Mouse (Mus musculus): ENCODE results near the gene Cep83. TPM values are rescaled to one million over a fixed set of nuclear protein-coding genes. Genes with fewer than 3 reads are reported as not detected.

Cep83 gene
- 17.0 and 18.1 TPM in 2 replicates for polyA plus RNA-seq (2015; fragmentation: Nextera tagmentation; extraction: Ambion mirVana)

DNA sequence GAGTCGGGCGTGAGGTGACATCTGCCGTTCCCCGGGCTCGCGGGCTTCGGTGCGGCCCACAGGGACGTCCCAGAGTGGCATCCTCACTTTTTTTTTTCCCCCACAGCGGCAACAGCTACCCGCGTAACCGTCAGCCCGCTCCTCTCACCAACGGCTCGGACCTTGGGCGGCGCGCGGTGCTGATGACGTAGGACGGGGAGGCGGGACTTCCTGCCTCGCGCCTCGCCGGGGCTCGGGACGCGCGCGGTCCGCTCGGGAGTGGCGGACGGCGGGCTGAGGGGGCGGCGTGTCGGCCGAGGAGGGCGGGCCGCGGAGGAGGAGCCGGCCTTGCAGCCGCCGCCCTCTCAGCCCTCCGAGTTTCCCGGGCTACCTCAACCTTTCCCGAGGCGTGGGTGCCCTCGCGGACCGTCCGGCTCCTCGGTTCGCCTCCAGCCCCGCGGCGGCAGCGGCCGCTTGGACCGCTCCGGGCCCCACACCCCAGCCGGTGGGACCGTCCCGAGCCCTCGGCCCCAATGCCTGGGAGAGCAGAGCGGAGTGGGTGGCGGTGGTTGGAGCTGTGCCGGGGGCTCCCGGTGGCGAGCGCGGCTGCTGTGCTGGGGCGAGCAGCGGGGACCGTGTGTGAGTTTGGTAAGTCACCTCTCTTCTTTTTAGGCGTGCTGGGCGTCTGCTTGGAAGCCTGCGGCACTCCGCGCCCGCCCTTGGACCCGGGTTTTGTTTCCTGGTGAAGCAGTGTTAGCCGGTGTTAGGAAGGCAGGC lies at the start of gene Cep83:
Gene Cep83 (plus strand): TSS at position 235 of the 756 bp plus-strand sequence.
- Histone ChIP-seq H3K27ac (peak within 1 kb of the TSS; percentile 93), H3K27me3 (replicated peaks) (no peaks in the 10 kb centered on the region), H3K4me3 (peak within 1 kb of the TSS; percentile 92), H3K9ac (peak within 1 kb of the TSS; percentile 87), H3K36me3 (replicated peaks) (no peaks in the 10 kb centered on the region), H3K9me3 (no peaks in the 10 kb centered on the region), H3K4me2 (peak within 1 kb of the TSS; percentile 76), H3K4me1 (peaks cover 19% of the 10 kb centered on the region)
- peak; percentile 99 for ATAC-seq (replicated peaks)
- WGBS: 0% methylated on average over 85 of the region's 86 CpGs

- H3K4me1 ChIP-seq: no peaks in the 10 kb centered on the region
- no peak overlapping the region for H3K4me2 ChIP-seq
- H3K9me3 ChIP-seq: no peaks in the 10 kb centered on the region
- 79% methylated on average over 5 of the region's 5 CpGs for WGBS
- ATAC-seq (replicated peaks): no peak
- no peak overlapping the region for H3K4me3 ChIP-seq
- no peaks in the 10 kb centered on the region for H3K27me3 ChIP-seq (replicated peaks)
- no peak overlapping the region for H3K9ac ChIP-seq
- no peak overlapping the region for H3K27ac ChIP-seq
- H3K36me3 ChIP-seq (replicated peaks): no peaks in the 10 kb centered on the region
Observed at GRCm38 (mm10) chr10:94639281-94639680, 49.2 kb upstream of the Cep83 start.

- H3K9ac ChIP-seq: no peak overlapping the region
- H3K27ac ChIP-seq: no peak overlapping the region
- ATAC-seq (replicated peaks): no peak
- H3K4me1 ChIP-seq: no peaks in the 10 kb centered on the region
- H3K27me3 ChIP-seq (replicated peaks): no peaks in the 10 kb centered on the region
- no peaks in the 10 kb centered on the region for H3K9me3 ChIP-seq
- H3K4me3 ChIP-seq: no peak overlapping the region
- H3K36me3 ChIP-seq (replicated peaks): no peaks in the 10 kb centered on the region
- 86% methylated on average over 5 of the region's 5 CpGs for WGBS
- no peak overlapping the region for H3K4me2 ChIP-seq
Observed at GRCm38 (mm10) chr10:94640067-94640466, 48.4 kb upstream of the Cep83 start.

GRCm38 (mm10) chr10:94664036-94664435 lies 24.4 kb upstream of the Cep83 start:
- Histone ChIP-seq H3K4me3 (no peak overlapping the region), H3K27ac (no peak overlapping the region), H3K9ac (no peak overlapping the region), H3K27me3 (replicated peaks) (no peaks in the 10 kb centered on the region), H3K36me3 (replicated peaks) (no peaks in the 10 kb centered on the region), H3K4me2 (no peak overlapping the region), H3K9me3 (no peaks in the 10 kb centered on the region), H3K4me1 (no peaks in the 10 kb centered on the region)
- WGBS: 80% methylated on average over 3 of the region's 3 CpGs
- no peak for ATAC-seq (replicated peaks)

- Histone ChIP-seq H3K4me1 (no peaks in the 10 kb centered on the region), H3K27ac (no peak overlapping the region), H3K36me3 (replicated peaks) (no peaks in the 10 kb centered on the region), H3K4me3 (no peak overlapping the region), H3K4me2 (no peak overlapping the region), H3K27me3 (replicated peaks) (no peaks in the 10 kb centered on the region), H3K9ac (no peak overlapping the region), H3K9me3 (no peaks in the 10 kb centered on the region)
- ATAC-seq (replicated peaks): no peak
- 94% methylated on average over 7 of the region's 7 CpGs for WGBS
Observed at GRCm38 (mm10) chr10:94664455-94664854, 24.0 kb upstream of the Cep83 start.

DNA sequence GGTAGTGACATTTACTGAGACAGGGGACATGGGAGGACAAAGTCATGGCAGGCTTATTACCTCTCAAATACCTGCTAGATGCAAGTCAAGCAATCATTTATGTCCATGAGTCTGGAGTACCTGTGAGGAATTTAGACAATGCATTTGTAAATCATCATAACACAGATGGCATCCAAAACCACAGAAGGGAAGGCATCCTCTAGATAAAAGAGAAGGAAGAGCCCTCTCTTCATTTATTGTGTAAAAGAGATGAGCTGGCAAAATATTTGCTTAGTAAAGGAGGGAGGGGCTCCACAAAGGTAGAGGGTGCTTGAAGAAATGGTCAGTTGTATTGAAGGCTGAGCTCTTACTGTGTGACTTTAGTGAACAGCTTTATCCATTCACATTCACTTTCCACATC lies 20.3 kb upstream of the Cep83 start:
- Histone ChIP-seq H3K27me3 (replicated peaks) (no peaks in the 10 kb centered on the region), H3K4me1 (no peaks in the 10 kb centered on the region), H3K9me3 (no peaks in the 10 kb centered on the region), H3K9ac (no peak overlapping the region), H3K4me3 (no peak overlapping the region), H3K36me3 (replicated peaks) (no peaks in the 10 kb centered on the region), H3K27ac (no peak overlapping the region), H3K4me2 (no peak overlapping the region)
- ATAC-seq (replicated peaks): no peak

DNA sequence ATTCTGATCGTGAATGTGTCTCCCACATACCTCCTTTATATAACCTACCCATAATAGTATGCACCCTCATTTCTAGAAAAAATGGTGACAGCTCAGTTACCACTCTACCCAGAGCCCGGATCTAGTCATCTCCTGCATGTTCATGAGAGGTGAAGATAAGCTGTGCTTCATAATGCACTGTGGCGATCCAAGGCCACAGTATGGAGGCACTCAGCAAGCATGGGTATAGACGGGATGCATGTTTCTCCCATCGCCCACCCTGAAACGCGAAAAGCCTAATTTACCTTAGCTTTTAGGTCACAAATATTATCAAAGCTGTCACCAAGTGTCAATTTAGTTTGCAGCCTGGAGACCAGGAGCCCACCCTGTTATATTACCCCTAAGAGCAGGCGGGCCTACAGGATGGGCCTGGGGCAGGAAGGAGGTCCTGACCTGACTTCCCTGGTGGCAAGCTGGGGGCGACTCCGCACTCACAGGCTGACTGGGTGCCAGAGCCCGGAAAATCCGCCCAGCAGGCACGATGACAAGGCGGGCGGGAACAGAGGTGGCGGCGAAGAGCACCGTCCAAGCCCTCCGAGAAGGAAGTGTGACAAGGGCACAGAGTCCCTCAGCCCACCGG lies 544 bp upstream of the Cep83 start:
- Histone ChIP-seq H3K4me3 (peak overlapping the region; percentile 92), H3K4me1 (peaks cover 19% of the 10 kb centered on the region), H3K9me3 (no peaks in the 10 kb centered on the region), H3K9ac (peak overlapping the region; percentile 87), H3K27ac (peak overlapping the region; percentile 93), H3K36me3 (replicated peaks) (no peaks in the 10 kb centered on the region), H3K4me2 (peak overlapping the region; percentile 76), H3K27me3 (replicated peaks) (no peaks in the 10 kb centered on the region)
- ATAC-seq (replicated peaks): peak; percentile 85
- WGBS: 2% methylated on average over 20 of the region's 20 CpGs

DNA sequence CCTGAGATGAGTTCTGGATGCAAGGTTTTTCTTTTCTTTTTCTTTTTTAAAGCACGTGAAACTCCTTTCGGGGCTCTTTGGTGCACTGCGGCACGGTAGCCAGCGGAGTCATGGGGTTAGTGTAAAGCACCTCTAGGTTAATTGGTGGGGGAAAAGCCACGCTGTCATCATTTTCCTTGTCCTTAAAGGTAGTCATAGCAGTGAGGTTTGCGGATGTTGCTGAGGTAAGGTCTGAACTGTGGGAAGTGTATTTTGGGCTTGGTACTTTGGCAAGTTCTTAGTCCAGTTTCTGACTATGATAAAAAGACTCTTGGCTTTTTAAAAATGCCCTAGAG lies 689 bp downstream of the Cep83 start:
- Histone ChIP-seq H3K36me3 (replicated peaks) (no peaks in the 10 kb centered on the region), H3K4me1 (peaks cover 19% of the 10 kb centered on the region), H3K27me3 (replicated peaks) (no peaks in the 10 kb centered on the region), H3K27ac (peak overlapping the region; percentile 93), H3K9ac (peak overlapping the region; percentile 87), H3K4me2 (peak overlapping the region; percentile 76), H3K9me3 (no peaks in the 10 kb centered on the region), H3K4me3 (peak overlapping the region; percentile 92)
- peak; percentile 45 for ATAC-seq (replicated peaks)
- WGBS: 0% methylated on average over 7 of the region's 7 CpGs

DNA sequence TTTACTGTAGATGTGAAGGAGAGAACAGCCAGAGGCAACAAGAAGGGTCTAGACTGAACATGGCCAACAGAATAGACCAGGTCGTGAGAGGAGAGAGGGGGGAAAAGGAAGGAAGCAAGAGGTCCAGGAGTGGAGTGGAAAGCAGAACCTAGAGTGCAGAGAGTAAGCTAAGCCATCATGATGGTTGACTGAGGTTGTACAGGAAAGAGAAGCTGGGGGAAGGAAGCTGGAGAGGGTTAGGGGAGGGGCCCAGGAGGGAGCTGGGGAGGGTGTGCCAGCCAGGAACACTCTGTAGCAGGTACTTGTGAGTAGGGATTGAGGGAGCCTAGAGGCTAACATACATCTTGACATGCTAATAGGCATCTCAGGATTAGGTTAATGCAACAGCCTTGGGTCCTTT lies 1.9 kb downstream of the Cep83 start:
- no peaks in the 10 kb centered on the region for H3K36me3 ChIP-seq (replicated peaks)
- H3K27ac ChIP-seq: no peak overlapping the region
- no peaks in the 10 kb centered on the region for H3K27me3 ChIP-seq (replicated peaks)
- no peaks in the 10 kb centered on the region for H3K9me3 ChIP-seq
- no peak for ATAC-seq (replicated peaks)
- 76% methylated on average over 1 of the region's 1 CpGs for WGBS
- H3K4me1 ChIP-seq: peaks cover 19% of the 10 kb centered on the region
- no peak overlapping the region for H3K4me3 ChIP-seq
- H3K9ac ChIP-seq: no peak overlapping the region
- no peak overlapping the region for H3K4me2 ChIP-seq

- no peak for ATAC-seq (replicated peaks)
- Histone ChIP-seq H3K27me3 (replicated peaks) (no peaks in the 10 kb centered on the region), H3K27ac (no peak overlapping the region), H3K4me1 (peaks cover 18% of the 10 kb centered on the region), H3K36me3 (replicated peaks) (no peaks in the 10 kb centered on the region), H3K9me3 (no peaks in the 10 kb centered on the region), H3K9ac (no peak overlapping the region), H3K4me3 (no peak overlapping the region), H3K4me2 (no peak overlapping the region)
- 97% methylated on average over 4 of the region's 4 CpGs for WGBS
Observed at GRCm38 (mm10) chr10:94692163-94692562, 3.7 kb downstream of the Cep83 start.

- Histone ChIP-seq H3K9me3 (no peaks in the 10 kb centered on the region), H3K36me3 (replicated peaks) (no peaks in the 10 kb centered on the region), H3K9ac (no peak overlapping the region), H3K27ac (no peak overlapping the region), H3K4me2 (no peak overlapping the region), H3K4me3 (no peak overlapping the region), H3K27me3 (replicated peaks) (no peaks in the 10 kb centered on the region), H3K4me1 (peaks cover 2% of the 10 kb centered on the region)
- ATAC-seq (replicated peaks): no peak
- WGBS: 83% methylated on average over 4 of the region's 4 CpGs
Observed at GRCm38 (mm10) chr10:94705643-94706258, 17.3 kb downstream of the Cep83 start.

- no peak overlapping the region for H3K27ac ChIP-seq
- H3K4me1 ChIP-seq: peaks cover 2% of the 10 kb centered on the region
- no peaks in the 10 kb centered on the region for H3K27me3 ChIP-seq (replicated peaks)
- H3K9me3 ChIP-seq: no peaks in the 10 kb centered on the region
- no peak overlapping the region for H3K4me3 ChIP-seq
- no peak overlapping the region for H3K4me2 ChIP-seq
- no peak for ATAC-seq (replicated peaks)
- H3K36me3 ChIP-seq (replicated peaks): no peaks in the 10 kb centered on the region
- WGBS: 98% methylated on average over 2 of the region's 2 CpGs
- no peak overlapping the region for H3K9ac ChIP-seq
Observed at GRCm38 (mm10) chr10:94706695-94707094, 18.2 kb downstream of the Cep83 start.
